Mouse (Mus musculus) left cerebral cortex, adult 11 months (tissue): ENCODE measurements at regions not wholly inside any gene's neighbourhood (a gene's known extent, or its start where the extent isn't known, plus 50 kb on each side); places are given as distances from the start of the nearest gene placed in this dataset.
A peak's percentile ranks its signal among the peaks of the same experiment; 100 is the strongest.

Experiments
- DNase-seq: peaks from one replicate; pipeline ENCODE4 v3.0.0; 2022; ENCODE audit warnings: low spot score

- no peak for DNase-seq
These were observed 162.6 kb upstream of the Pcdh20 start for GRCm38 (mm10) chr14:88633771-88634170.

GRCm38 (mm10) chr14:88595376-88595775 lies 124.2 kb upstream of the Pcdh20 start:
- peak; percentile 7 for DNase-seq

GRCm38 (mm10) chr14:88570053-88570452 lies 98.9 kb upstream of the Pcdh20 start:
- no peak for DNase-seq

- no peak for DNase-seq
These were observed 96.4 kb upstream of the Pcdh20 start for GRCm38 (mm10) chr14:88567566-88567965.

GRCm38 (mm10) chr14:88543601-88544000 lies 72.4 kb upstream of the Pcdh20 start:
- peak; percentile 30 for DNase-seq

GRCm38 (mm10) chr14:88542522-88542921 lies 71.3 kb upstream of the Pcdh20 start:
- DNase-seq: no peak
